Mouse (Mus musculus): ENCODE measurements around the gene Olfr652. TPM values are rescaled to one million over a fixed set of nuclear protein-coding genes. Genes with fewer than 3 reads are reported as not detected.

Olfr652 gene
- polyA plus RNA-seq (2012; rRNA removed), result not detected in 2 replicates

GRCm38 (mm10) chr7:104560601-104561000, at the start of gene Olfr652:
Gene Olfr652, plus strand, starts transcription at chr7:104560901.

DNA sequence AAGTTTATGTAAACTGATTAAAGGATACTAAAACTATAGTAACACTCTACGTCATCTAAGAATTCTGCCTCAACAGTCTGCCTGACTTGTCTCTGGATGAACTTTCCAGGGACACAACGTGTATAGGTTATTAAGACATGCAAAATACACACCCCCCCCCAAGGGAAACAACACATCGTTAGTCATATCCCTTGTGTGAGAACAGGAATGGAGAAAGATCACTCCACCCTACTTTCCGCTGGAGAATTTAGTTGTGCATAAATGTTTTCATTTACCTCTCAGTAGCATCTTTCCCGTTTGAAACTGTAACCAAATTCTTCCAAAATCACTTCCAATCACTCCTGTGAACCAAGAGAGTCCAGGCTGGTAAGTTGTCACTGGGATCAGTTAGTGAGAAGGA, 10.9 kb upstream of the Olfr652 start, which contains the start of gene Olfr651:
Olfr651 (plus strand) TSS at position 301 of the 400 bp plus-strand sequence.

DNA sequence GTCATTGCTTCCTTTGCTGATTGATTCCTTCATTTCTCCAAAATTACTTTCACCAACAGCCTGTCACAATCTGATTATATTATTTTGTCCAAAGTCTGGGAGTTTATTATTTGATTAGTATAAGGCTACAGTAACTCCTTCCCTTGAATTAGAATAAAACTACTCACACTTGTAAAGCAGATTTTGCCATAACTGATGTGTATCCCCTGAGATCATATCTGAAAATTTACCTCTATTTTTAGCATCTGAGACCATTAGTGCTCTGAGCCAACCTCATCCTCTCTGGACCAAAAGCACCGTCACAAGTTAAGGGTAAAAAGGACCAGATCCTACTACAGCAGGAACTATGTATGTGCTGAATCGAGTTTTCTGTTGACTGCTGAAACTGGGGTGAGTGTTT, 16.3 kb downstream of the Olfr652 start, which contains the start of gene Olfr653:
Olfr653 (plus strand) TSS at position 301 of the 400 bp plus-strand sequence.

GRCm38 (mm10) chr7:104586725-104587124, 26.0 kb downstream of the Olfr652 start, which contains the start of gene Olfr654:
Gene Olfr654, plus strand, starts transcription at chr7:104587025.

GRCm38 (mm10) chr7:104601679-104602078, 41.0 kb downstream of the Olfr652 start, which contains the start of gene Olfr655:
Gene Olfr655, minus strand, starts transcription at chr7:104601779.

GRCm38 (mm10) chr7:104613655-104614054, 53.0 kb downstream of the Olfr652 start, which contains the start of gene Olfr656:
Gene Olfr656, plus strand, starts transcription at chr7:104613955.

Other genes starting within 250 kb of the Olfr652 start
- gene Trim12a, start 245.4 kb upstream of the Olfr652 start, polyA plus RNA-seq (2012; rRNA removed), result 2.3 TPM in 2 replicates
- gene Trim34b, start 231.4 kb upstream of the Olfr652 start, polyA plus RNA-seq (2012; rRNA removed), result 1.4 and 2.2 TPM in 2 replicates
- gene Trim12c, start 207.5 kb upstream of the Olfr652 start, polyA plus RNA-seq (2012; rRNA removed), result 2.0 and 2.3 TPM in 2 replicates
- 0.06 TPM in 1 of 2 replicates, not detected in the other for gene Trim30b, start 191.0 kb upstream of the Olfr652 start, polyA plus RNA-seq (2012; rRNA removed)
- 0.08 TPM in 1 of 2 replicates, not detected in the other for gene Trim30c, start 160.1 kb upstream of the Olfr652 start, polyA plus RNA-seq (2012; rRNA removed)
- gene Trim30a, start 95.7 kb upstream of the Olfr652 start, polyA plus RNA-seq (2012; rRNA removed), result 0.77 and 0.94 TPM in 2 replicates
- gene Trim30d, start 53.1 kb upstream of the Olfr652 start, polyA plus RNA-seq (2012; rRNA removed), result 1.6 and 2.0 TPM in 2 replicates
- not detected in 2 replicates for gene Olfr651, start 10.8 kb upstream of the Olfr652 start, polyA plus RNA-seq (2012; rRNA removed)
- not detected in 2 replicates for gene Olfr653, start 16.4 kb downstream of the Olfr652 start, polyA plus RNA-seq (2012; rRNA removed)
- gene Olfr654, start 26.1 kb downstream of the Olfr652 start, polyA plus RNA-seq (2012; rRNA removed), result not detected in 2 replicates
- gene Olfr655, start 40.9 kb downstream of the Olfr652 start, polyA plus RNA-seq (2012; rRNA removed), result 0.17 TPM in 1 of 2 replicates, not detected in the other
- not detected in 2 replicates for gene Olfr656, start 53.1 kb downstream of the Olfr652 start, polyA plus RNA-seq (2012; rRNA removed)
- not detected in 2 replicates for gene Olfr657, start 63.9 kb downstream of the Olfr652 start, polyA plus RNA-seq (2012; rRNA removed)
- 0.07 and 0.08 TPM in 2 replicates for gene Olfr658, start 86.4 kb downstream of the Olfr652 start, polyA plus RNA-seq (2012; rRNA removed)
- gene Olfr659, start 105.9 kb downstream of the Olfr652 start, polyA plus RNA-seq (2012; rRNA removed), result not detected in 2 replicates
- gene Olfr661, start 125.6 kb downstream of the Olfr652 start, polyA plus RNA-seq (2012; rRNA removed), result not detected in 2 replicates
- gene Usp17le, start 216.6 kb downstream of the Olfr652 start, polyA plus RNA-seq (2012; rRNA removed), result not detected in 2 replicates

All from colon, adult 2 months (tissue).